Mouse (Mus musculus): Measurements from ENCODE around the gene Bdkrb2.

DNA sequence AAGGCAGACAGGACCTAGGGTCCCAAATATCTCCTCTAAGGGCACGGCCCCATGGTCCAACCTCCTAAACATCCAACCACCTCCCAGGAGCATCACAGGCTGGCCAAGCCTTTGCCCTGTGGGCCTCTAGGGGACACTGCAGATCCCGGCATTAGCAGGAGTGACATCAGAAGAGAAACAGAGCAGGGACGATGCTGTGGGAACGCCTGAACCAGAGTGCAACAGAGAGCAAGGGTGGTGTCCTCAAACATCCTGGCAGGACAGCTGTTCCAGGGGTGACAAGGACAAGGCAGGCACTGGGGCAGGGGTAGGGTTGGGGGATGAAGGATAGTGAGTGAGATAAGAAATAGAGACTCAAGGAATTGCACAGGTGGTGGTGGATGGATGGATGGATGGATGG, 43.9 kb downstream of the Bdkrb2 start:
- TF ChIP-seq CTCF (IDR thresholded peaks at IDR 0.05; ENCODE audit: extremely low read depth, insufficient read depth, insufficient read length, insufficient replicate concordance), result no peak
- TF ChIP-seq POLR2A (IDR thresholded peaks at IDR 0.05; ENCODE audit: low read depth, low read length), result no peak

Data from spleen, adult 2 months (tissue).